8 mouse cellular contexts compared by ENCODE assay signal in genomic region chr17:69349014-69349531, GRCm38 (mm10). TPM values are rescaled to one million over a fixed set of nuclear protein-coding genes. Genes with fewer than 3 reads are reported as not detected.
DNase-seq lines count a peak whose midpoint lies in the region; ATAC-seq and TF ChIP-seq lines count a peak whose summit lies in the region.

No protein-coding gene starts in this region.

- no peak for TF ChIP-seq POLR2A in small intestine, adult 2 months (IDR thresholded peaks at IDR 0.05; ENCODE audit: low read depth, low read length)

- no peaks in the 10 kb centered on the region; the same call in 1 of the 2 replicates for H3K9me3 ChIP-seq in ES-E14 (ENCODE audit: control insufficient read depth, insufficient read depth, low read depth, low read length)

- in situ Hi-C loops in ES-E14 (cut with MboI; ENCODE audit: low sequenced_read_pairs in 2 of 2, unreplicated experiment in 2 of 2), result no loop called here

- 16% methylated on average over 8 of the region's 8 CpGs for WGBS in small intestine, adult 2 months

- H3K27me3 ChIP-seq in small intestine, adult 2 months (ENCODE audit: control insufficient read depth, insufficient read depth, low read length), result no peaks in the 10 kb centered on the region

- no peak overlapping the region for H3K27ac ChIP-seq in ES-E14 (ENCODE audit: insufficient read depth, low read depth, low read length, poor library complexity, severe bottlenecking)
- no peak overlapping the region for H3K27ac ChIP-seq in small intestine, adult 2 months (ENCODE audit: insufficient read depth, low read depth, low read length)

- peak; percentile 98 for ATAC-seq in megakaryocyte progenitor cell, adult 5-6 weeks (replicated peaks; ENCODE audit: poor library complexity)

- no peaks in the 10 kb centered on the region for H3K4me1 ChIP-seq in ES-E14 (ENCODE audit: control insufficient read depth in 2 of 2, insufficient read depth in 2 of 2, low read length in 2 of 2, poor library complexity in 1 of 2)
- H3K4me1 ChIP-seq in small intestine, adult 2 months (ENCODE audit: control insufficient read depth, insufficient read depth, insufficient read length, low read length), result no peaks in the 10 kb centered on the region

- H3K4me3 ChIP-seq in ES-E14 (ENCODE audit: insufficient read depth in 1 of 2, low read depth in 1 of 2, low read length in 2 of 2, poor library complexity in 1 of 2, severe bottlenecking in 1 of 2), result no peak overlapping the region
- H3K4me3 ChIP-seq in small intestine, adult 2 months (ENCODE audit: low read depth, low read length), result no peak overlapping the region

- peak; percentile 56; the same call in 1 of the 2 replicates for TF ChIP-seq CTCF in small intestine, adult 2 months (IDR thresholded peaks at IDR 0.05; ENCODE audit: extremely low read depth, insufficient read length, insufficient replicate concordance, low read depth, low read length)

- H3K36me3 ChIP-seq in ES-E14 (ENCODE audit: control insufficient read depth, insufficient read depth, low read length, poor library complexity, severe bottlenecking), result no peaks in the 10 kb centered on the region
- no peaks in the 10 kb centered on the region for H3K36me3 ChIP-seq in small intestine, adult 2 months (ENCODE audit: control insufficient read depth, insufficient read depth, low read length)

- peak; percentile 36 for DNase-seq in adrenal gland, postnatal 14 days
- DNase-seq in adrenal gland, adult 8-10 months, result no peak
- DNase-seq in ES-E14 (ENCODE audit: low read depth, low spot score), result peak; percentile 48
- DNase-seq in cerebellum, postnatal 25 days, result peak; percentile 56
- peak; percentile 37 to 57 for DNase-seq in heart, postnatal 10 days
- DNase-seq in layer of hippocampus, postnatal 10 days (ENCODE audit: low spot score in 2 of 2), result peak; percentile 18 to 45

- intact Hi-C loops in heart, postnatal 10 days (cut with DNase I), result loop anchor here (10.0 kb wide), 2 partner anchors 194 to 464 kb away; no protein-coding TSS in a partner anchor

- H3K9ac ChIP-seq in ES-E14 (ENCODE audit: insufficient read depth, low read depth, low read length, poor library complexity, severe bottlenecking), result no peak overlapping the region

TF ChIP-seq in ES-E14, 5 proteins besides CTCF, POLR2A, EP300 and RAD21:
- peak; percentile 70; the same call in 1 of the 2 replicates for TF ChIP-seq ZC3H11A (IDR thresholded peaks at IDR 0.05; ENCODE audit: borderline replicate concordance, low read depth, low read length)
- TF ChIP-seq CHD2 (IDR thresholded peaks at IDR 0.05; ENCODE audit: low read depth, low read length), result no peak

RNA-seq across cellular contexts. Expression of gene Zbtb14, which starts 33.8 kb away (rescaled TPM):
- 16.9 and 17.6 TPM in 2 replicates for total RNA-seq in adrenal gland, postnatal 14 days (2021)
- 10 to 100 TPM; 17.5 to 22.6 (median 20.6) TPM for total RNA-seq in adrenal gland, adult 8-10 months (2022)
- total RNA-seq in ES-E14 (2012; rRNA removed), result 5.4 and 7.1 TPM in 2 replicates
- 10 to 100 TPM; 11.1 to 14.8 TPM for total RNA-seq in heart, postnatal 10 days (2021)
- total RNA-seq in layer of hippocampus, postnatal 10 days (2021), result 10 to 100 TPM; 22.6 to 23.8 TPM
- total RNA-seq in megakaryocyte progenitor cell, adult 5-6 weeks (2015), result 19.8 and 22.0 TPM in 2 replicates
- total RNA-seq in megakaryocyte progenitor cell, adult 5-6 weeks (2017), result 22.8 and 26.3 TPM in 2 replicates
- 0.88 and 1.3 TPM in 2 replicates for polyA plus RNA-seq in small intestine, adult 2 months (2012; rRNA removed)
